Mouse (Mus musculus): ENCODE results near the gene Ccdc172. TPM values are rescaled to one million over a fixed set of nuclear protein-coding genes. Genes with fewer than 3 reads are reported as not detected.
A peak's percentile ranks its signal among the peaks of the same experiment; 100 is the strongest.

The Ccdc172 gene
- polyA plus RNA-seq, 1 experiment from 2014 or later, result not detected

GRCm38 (mm10) chr19:58582018-58582417 is 70.2 kb downstream of the Ccdc172 start:
- DNase-seq (ENCODE audit: low spot score), result peak; percentile 27
- ATAC-seq (ENCODE audit: insufficient number of reproducible peaks, low FRiP score, low TSS enrichment, low read depth), result no peak
- no peaks in the 10 kb centered on the region for H3K27me3 ChIP-seq (ENCODE audit: control insufficient read depth, insufficient read depth, low read length)
- no peak overlapping the region for H3K27ac ChIP-seq (replicated peaks; ENCODE audit: low read depth, low read length)
- no peak overlapping the region for H3K9ac ChIP-seq (ENCODE audit: low read length)
- H3K36me3 ChIP-seq (ENCODE audit: control insufficient read depth, insufficient read depth, low read length), result no peaks in the 10 kb centered on the region
- no peaks in the 10 kb centered on the region for H3K4me1 ChIP-seq (ENCODE audit: control insufficient read depth, insufficient read depth, low read length)
- no peak overlapping the region for H3K4me3 ChIP-seq (ENCODE audit: low read depth, low read length)
- WGBS, result 24% methylated on average over 7 of the region's 7 CpGs
- no peaks in the 10 kb centered on the region for H3K9me3 ChIP-seq (ENCODE audit: control insufficient read depth, low read length)
- no peak overlapping the region for H3K4me2 ChIP-seq (ENCODE audit: low read depth, severe bottlenecking)

GRCm38 (mm10) chr19:58582956-58583355 is 71.2 kb downstream of the Ccdc172 start:
- Histone ChIP-seq H3K36me3 (ENCODE audit: control insufficient read depth, insufficient read depth, low read length) (no peaks in the 10 kb centered on the region), H3K27me3 (ENCODE audit: control insufficient read depth, insufficient read depth, low read length) (no peaks in the 10 kb centered on the region), H3K27ac (replicated peaks; ENCODE audit: low read depth, low read length) (no peak overlapping the region), H3K4me2 (ENCODE audit: low read depth, severe bottlenecking) (no peak overlapping the region), H3K9me3 (ENCODE audit: control insufficient read depth, low read length) (no peaks in the 10 kb centered on the region), H3K4me3 (ENCODE audit: low read depth, low read length) (no peak overlapping the region), H3K9ac (ENCODE audit: low read length) (no peak overlapping the region), H3K4me1 (ENCODE audit: control insufficient read depth, insufficient read depth, low read length) (no peaks in the 10 kb centered on the region)
- DNase-seq (ENCODE audit: low spot score) (no peak), ATAC-seq (ENCODE audit: insufficient number of reproducible peaks, low FRiP score, low TSS enrichment, low read depth) (no peak)
- WGBS, result 93% methylated on average over 5 of the region's 5 CpGs

- no peaks in the 10 kb centered on the region for H3K36me3 ChIP-seq (ENCODE audit: control insufficient read depth, insufficient read depth, low read length)
- H3K27ac ChIP-seq (replicated peaks; ENCODE audit: low read depth, low read length), result no peak overlapping the region
- H3K4me2 ChIP-seq (ENCODE audit: low read depth, severe bottlenecking), result no peak overlapping the region
- WGBS, result 71% methylated on average over 2 of the region's 2 CpGs
- ATAC-seq (ENCODE audit: insufficient number of reproducible peaks, low FRiP score, low TSS enrichment, low read depth) (no peak), DNase-seq (ENCODE audit: low spot score) (no peak)
- no peaks in the 10 kb centered on the region for H3K4me1 ChIP-seq (ENCODE audit: control insufficient read depth, insufficient read depth, low read length)
- no peak overlapping the region for H3K9ac ChIP-seq (ENCODE audit: low read length)
- H3K9me3 ChIP-seq (ENCODE audit: control insufficient read depth, low read length), result no peaks in the 10 kb centered on the region
- no peak overlapping the region for H3K4me3 ChIP-seq (ENCODE audit: low read depth, low read length)
- H3K27me3 ChIP-seq (ENCODE audit: control insufficient read depth, insufficient read depth, low read length), result no peaks in the 10 kb centered on the region
Observed at GRCm38 (mm10) chr19:58586046-58586445, 74.3 kb downstream of the Ccdc172 start.

GRCm38 (mm10) chr19:58590251-58590936 is 78.6 kb downstream of the Ccdc172 start:
- Histone ChIP-seq H3K27me3 (ENCODE audit: control insufficient read depth, insufficient read depth, low read length) (no peaks in the 10 kb centered on the region), H3K36me3 (ENCODE audit: control insufficient read depth, insufficient read depth, low read length) (no peaks in the 10 kb centered on the region), H3K4me1 (ENCODE audit: control insufficient read depth, insufficient read depth, low read length) (no peaks in the 10 kb centered on the region), H3K27ac (replicated peaks; ENCODE audit: low read depth, low read length) (no peak overlapping the region), H3K9ac (ENCODE audit: low read length) (no peak overlapping the region), H3K9me3 (ENCODE audit: control insufficient read depth, low read length) (no peaks in the 10 kb centered on the region), H3K4me3 (ENCODE audit: low read depth, low read length) (no peak overlapping the region), H3K4me2 (ENCODE audit: low read depth, severe bottlenecking) (no peak overlapping the region)
- 81% methylated on average over 6 of the region's 6 CpGs for WGBS
- DNase-seq (ENCODE audit: low spot score) (peak; percentile 13), ATAC-seq (ENCODE audit: insufficient number of reproducible peaks, low FRiP score, low TSS enrichment, low read depth) (no peak)

- ATAC-seq (ENCODE audit: insufficient number of reproducible peaks, low FRiP score, low TSS enrichment, low read depth), result no peak
- Histone ChIP-seq H3K9me3 (ENCODE audit: control insufficient read depth, low read length) (peaks cover 4% of the 10 kb centered on the region; the same call in 1 of the 2 replicates), H3K9ac (ENCODE audit: low read length) (no peak overlapping the region), H3K4me3 (ENCODE audit: low read depth, low read length) (no peak overlapping the region), H3K4me2 (ENCODE audit: low read depth, severe bottlenecking) (no peak overlapping the region), H3K36me3 (ENCODE audit: control insufficient read depth, insufficient read depth, low read length) (no peaks in the 10 kb centered on the region), H3K27me3 (ENCODE audit: control insufficient read depth, insufficient read depth, low read length) (no peaks in the 10 kb centered on the region), H3K27ac (replicated peaks; ENCODE audit: low read depth, low read length) (no peak overlapping the region), H3K4me1 (ENCODE audit: control insufficient read depth, insufficient read depth, low read length) (no peaks in the 10 kb centered on the region)
- 71% methylated on average over 5 of the region's 5 CpGs for WGBS
- no peak for DNase-seq (ENCODE audit: low spot score)
Observed at GRCm38 (mm10) chr19:58600381-58600780, 88.6 kb downstream of the Ccdc172 start.

Other genes starting within 250 kb of the Ccdc172 start
- 5.6 and 5.8 TPM in 2 replicates for gene Gfra1, start 56.1 kb upstream of the Ccdc172 start, polyA plus RNA-seq (2014; fragmentation: Nextera tagmentation; extraction: Ambion mirVana)
- not detected in 2 replicates for gene Pnlip, start 140.5 kb downstream of the Ccdc172 start, polyA plus RNA-seq (2014; fragmentation: Nextera tagmentation; extraction: Ambion mirVana)
- gene Pnliprp1, start 216.9 kb downstream of the Ccdc172 start, polyA plus RNA-seq (2014; fragmentation: Nextera tagmentation; extraction: Ambion mirVana), result not detected in 2 replicates
- gene Pnliprp2, start 247.7 kb downstream of the Ccdc172 start, polyA plus RNA-seq (2014; fragmentation: Nextera tagmentation; extraction: Ambion mirVana), result 0.12 TPM in 1 of 2 replicates, not detected in the other

Data from limb, embryonic 11.5 days (tissue).